Mouse (Mus musculus) bone marrow macrophage, adult 2 months (primary cell): ENCODE data around the gene Gm853.

Experiments
- CTCF ChIP-seq: IDR thresholded peaks from 2 replicates; pipeline ENCODE4 v1.5.1; 2012; ENCODE audit warnings: low read depth, mild to moderate bottlenecking, low read length, moderate library complexity
- POLR2A ChIP-seq: IDR thresholded peaks from 2 replicates; pipeline ENCODE4 v1.6.1; 2012; ENCODE audit warnings: mild to moderate bottlenecking, low read depth, low read length, borderline replicate concordance

DNA sequence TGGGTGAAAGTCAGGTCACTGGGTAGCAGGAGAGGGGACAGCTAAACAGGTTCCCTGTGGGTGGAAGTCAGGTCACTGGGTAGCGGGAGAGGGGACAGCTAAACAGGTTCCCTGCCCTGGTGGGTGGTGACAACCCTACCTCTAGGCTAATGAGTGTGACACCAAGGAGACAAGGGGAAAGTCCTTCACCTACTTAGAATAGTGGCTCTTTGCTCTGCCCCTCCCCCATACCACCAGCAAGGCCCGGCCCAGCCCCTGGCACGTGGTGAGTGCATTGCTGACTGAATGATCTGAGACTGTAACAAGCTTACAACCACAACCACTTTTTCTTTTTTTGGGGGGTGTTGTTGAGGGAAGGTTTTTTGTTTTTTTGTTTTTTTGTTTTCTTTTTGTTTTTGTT, 29.6 kb upstream of the Gm853 start:
- TF ChIP-seq CTCF (no peak), POLR2A (no peak)
